Mouse (Mus musculus) E14TG2a.4 (cell line): Measurements from ENCODE around the gene Cdh24.

Source experiments
- H3K27me3 ChIP-seq: 2 replicates; pipeline ENCODE4 v1.6.1; 2014; ENCODE audit warnings: low read length, control low read depth; ENCODE audit not compliant: insufficient read depth
- H3K36me3 ChIP-seq: 2 replicates; pipeline ENCODE4 v1.6.1; 2014; ENCODE audit warnings: low read length, control low read depth; ENCODE audit not compliant: insufficient read depth
- H3K4me1 ChIP-seq: replicated peaks from 2 replicates; pipeline ENCODE4 v1.6.1; 2014; ENCODE audit warnings: low read depth, low read length, control low read depth
- H3K4me3 ChIP-seq: replicated peaks from 2 replicates; pipeline ENCODE4 v1.5.1; 2014; ENCODE audit warnings: mild to moderate bottlenecking, low read length
- H3K9me3 ChIP-seq: 2 replicates; pipeline ENCODE4 v1.6.1; 2014; ENCODE audit warnings: low read length, control low read depth
- CTCF ChIP-seq: conservative IDR thresholded peaks from 2 replicates; pipeline ENCODE4 v1.5.1; 2014; ENCODE audit warnings: low read length
- NANOG ChIP-seq: IDR thresholded peaks from 2 replicates; pipeline ENCODE4 v1.6.1; 2014; ENCODE audit warnings: borderline replicate concordance, low read length, mixed read lengths
- POU5F1 ChIP-seq: IDR thresholded peaks from 2 replicates; pipeline ENCODE4 v1.6.1; 2014; ENCODE audit warnings: low read length, borderline replicate concordance

Gene Cdh24

DNA sequence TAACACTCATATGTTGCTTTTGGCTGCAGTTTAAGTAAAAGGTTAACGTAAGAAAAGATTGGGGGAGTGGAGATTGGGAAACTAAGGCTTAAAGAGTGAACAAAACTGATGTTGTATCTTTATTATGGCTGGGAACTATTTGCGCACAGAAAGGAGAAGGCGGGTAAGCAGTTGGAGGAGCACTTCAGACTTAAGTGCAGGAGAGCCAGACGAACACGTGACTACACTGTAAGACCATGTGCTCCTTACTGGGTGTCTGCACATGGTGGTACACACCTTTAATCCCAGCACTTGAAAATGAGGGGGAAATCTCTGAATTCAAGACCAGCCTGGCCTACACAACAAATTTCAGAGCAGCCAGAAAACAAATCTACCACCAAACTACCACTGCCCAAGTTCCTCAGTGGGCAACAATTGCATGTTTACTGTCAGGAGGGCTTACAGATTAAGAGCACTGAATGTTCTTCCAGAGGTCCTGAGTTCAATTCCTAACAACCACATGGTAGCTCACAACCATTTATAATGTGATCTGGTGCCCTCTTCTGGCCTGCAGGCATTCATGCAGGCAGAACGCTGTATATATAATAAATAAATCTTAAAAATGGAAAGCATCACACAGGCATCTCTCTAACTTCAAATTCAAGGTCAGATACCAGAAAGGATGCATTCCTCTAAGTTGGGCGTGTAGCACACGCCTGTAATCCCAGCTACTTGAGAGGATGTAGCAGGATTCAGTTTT, 5.9 kb upstream of the Cdh24 start:
- Histone ChIP-seq H3K4me1 (peaks cover 92% of the 10 kb centered on the region), H3K4me3 (no peak overlapping the region), H3K36me3 (peaks cover 98% of the 10 kb centered on the region), H3K27me3 (no peaks in the 10 kb centered on the region), H3K9me3 (no peaks in the 10 kb centered on the region)
- TF ChIP-seq CTCF: peak; percentile 29; the same call in 1 of the 2 replicates
- TF ChIP-seq NANOG: no peak

DNA sequence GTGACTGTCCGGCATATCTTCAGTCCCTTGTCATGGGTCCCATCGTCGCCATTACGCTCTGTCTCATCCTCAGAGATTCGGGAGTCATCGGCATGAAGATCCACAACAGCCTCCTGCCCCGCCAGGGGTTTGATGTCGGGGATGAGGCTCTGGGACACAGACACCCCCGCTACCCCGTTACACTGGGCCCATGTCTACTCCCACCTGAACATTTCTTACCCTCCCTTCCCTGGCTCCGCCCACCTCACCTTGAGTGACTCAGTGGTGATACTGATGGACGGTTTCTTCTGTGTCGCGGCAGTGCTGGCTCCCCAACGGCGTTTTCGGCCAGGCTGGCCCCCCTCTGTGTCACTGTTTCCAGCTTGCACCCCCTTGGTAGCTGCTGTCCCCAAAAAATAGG, 5.3 kb upstream of the Cdh24 start:
- Histone ChIP-seq H3K36me3 (peaks cover 94% of the 10 kb centered on the region), H3K9me3 (no peaks in the 10 kb centered on the region), H3K27me3 (no peaks in the 10 kb centered on the region), H3K4me1 (peaks cover 89% of the 10 kb centered on the region), H3K4me3 (no peak overlapping the region)
- no peak for TF ChIP-seq POU5F1
- no peak for TF ChIP-seq NANOG
- TF ChIP-seq CTCF: no peak

DNA sequence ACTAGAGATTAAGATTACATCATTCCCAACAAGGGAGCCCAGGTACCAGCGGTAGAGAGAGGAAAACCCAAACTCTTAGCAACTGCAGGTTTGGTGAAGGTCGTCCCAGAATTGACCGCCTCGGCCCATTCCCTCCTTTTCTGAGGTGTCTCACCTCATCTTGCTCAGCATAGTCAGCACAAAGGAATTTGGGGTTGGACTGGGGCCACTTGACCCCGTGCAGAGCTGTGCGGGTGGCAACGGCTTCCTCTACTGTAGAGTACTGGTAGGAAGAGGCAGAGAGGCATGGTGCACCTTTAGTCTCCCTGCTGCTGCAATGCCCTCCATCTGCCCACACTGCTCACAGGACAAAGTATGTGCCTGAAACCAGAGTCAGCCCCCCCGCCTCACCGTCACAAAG, 3.1 kb upstream of the Cdh24 start:
- Histone ChIP-seq H3K9me3 (no peaks in the 10 kb centered on the region), H3K36me3 (peaks cover 74% of the 10 kb centered on the region), H3K27me3 (peaks cover 17% of the 10 kb centered on the region), H3K4me3 (peak overlapping the region; percentile 41; the same call in 1 of the 2 replicates), H3K4me1 (peaks cover 79% of the 10 kb centered on the region)
- TF ChIP-seq CTCF: no peak
- TF ChIP-seq POU5F1: no peak
- no peak for TF ChIP-seq NANOG

DNA sequence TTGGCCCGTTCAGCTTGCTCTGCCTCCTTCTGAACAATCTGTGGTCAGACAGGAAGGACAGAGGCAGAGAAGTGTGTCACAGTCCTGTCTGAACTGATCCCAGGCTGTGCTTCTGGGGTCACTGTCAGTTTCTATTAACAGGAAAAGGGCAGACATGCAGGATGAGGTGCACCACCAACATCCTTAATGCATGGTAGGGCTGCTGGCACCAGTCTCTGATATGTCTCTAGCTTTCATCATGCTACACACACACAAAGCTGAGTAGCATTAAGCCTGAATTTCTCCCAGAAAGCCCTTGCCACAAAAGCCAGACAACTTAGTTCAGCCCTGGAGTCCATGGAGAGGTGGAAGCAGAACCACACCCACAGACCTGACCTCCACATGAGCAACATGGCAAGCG, 1.8 kb upstream of the Cdh24 start:
- Histone ChIP-seq H3K4me3 (peak overlapping the region; percentile 5; the same call in 1 of the 2 replicates), H3K36me3 (peaks cover 69% of the 10 kb centered on the region), H3K9me3 (no peaks in the 10 kb centered on the region), H3K4me1 (peaks cover 68% of the 10 kb centered on the region), H3K27me3 (peaks cover 29% of the 10 kb centered on the region)
- TF ChIP-seq NANOG: no peak
- no peak for TF ChIP-seq POU5F1
- TF ChIP-seq CTCF: no peak

DNA sequence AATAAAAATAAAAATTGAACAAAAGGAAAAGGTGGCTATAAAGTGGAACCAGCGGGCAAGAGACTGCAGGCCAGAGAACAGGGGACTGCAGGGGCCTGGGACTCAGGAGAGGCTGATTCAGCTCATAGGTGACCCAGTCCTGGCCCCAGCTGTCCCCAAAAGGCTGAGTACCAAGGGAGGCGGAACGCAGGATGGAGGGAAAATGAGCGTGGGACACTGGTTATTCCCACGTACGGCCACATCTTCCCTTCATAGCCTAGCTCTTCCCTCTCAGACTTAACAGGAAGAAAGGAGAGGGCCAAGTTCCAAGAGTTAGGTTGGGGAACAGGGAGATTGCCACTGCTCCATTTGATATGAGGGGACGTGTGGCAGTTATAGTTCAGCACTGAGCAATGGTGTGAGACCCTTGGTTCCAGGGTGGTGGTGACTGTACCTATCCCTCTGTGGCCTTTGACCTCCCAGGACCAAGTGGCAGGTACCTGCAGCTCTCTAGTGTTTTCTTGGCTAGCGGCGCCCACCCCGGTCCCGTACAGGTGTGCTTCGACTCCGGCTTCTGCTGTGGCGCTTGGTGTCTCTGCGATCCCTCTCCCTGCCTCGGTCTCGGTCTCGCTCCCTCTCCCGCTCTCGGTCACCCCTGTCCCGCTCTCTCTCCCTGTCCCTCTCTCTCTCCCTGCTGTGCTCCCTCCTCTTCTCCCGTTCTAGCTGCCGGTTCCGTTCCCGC, 1.2 kb upstream of the Cdh24 start:
- peaks cover 63% of the 10 kb centered on the region for H3K36me3 ChIP-seq
- peaks cover 63% of the 10 kb centered on the region for H3K4me1 ChIP-seq
- TF ChIP-seq POU5F1 (no peak), CTCF (no peak), NANOG (no peak)
- H3K27me3 ChIP-seq: peaks cover 30% of the 10 kb centered on the region
- H3K4me3 ChIP-seq: peak overlapping the region; percentile 86; the same call in 1 of the 2 replicates
- no peaks in the 10 kb centered on the region for H3K9me3 ChIP-seq

DNA sequence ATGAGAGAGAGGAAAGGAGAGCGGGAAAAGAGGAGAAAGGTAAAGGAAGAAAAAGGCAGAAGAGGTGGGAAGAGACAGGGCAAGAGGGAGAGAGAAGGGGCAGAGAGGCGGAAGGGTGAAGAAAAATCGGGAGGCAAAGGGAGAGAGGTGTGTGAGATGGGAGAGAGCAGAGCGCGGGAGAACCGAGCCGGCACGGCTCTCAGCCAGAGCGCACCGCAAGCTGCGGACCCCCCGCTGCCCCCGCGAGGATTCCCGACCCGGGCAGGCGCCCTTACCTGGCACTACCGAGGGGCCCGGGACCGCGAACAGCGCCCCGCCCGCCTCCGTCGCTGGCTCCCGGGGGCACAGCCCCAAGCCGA, 239 bp downstream of the Cdh24 start, which contains the start of gene Gm17606:
TSS of gene Gm17606 (plus strand) at position 7 of the 359 bp plus-strand sequence.
- H3K9me3 ChIP-seq: no peaks in the 10 kb centered on the region
- TF ChIP-seq POU5F1: no peak
- no peak for TF ChIP-seq NANOG
- no peak for TF ChIP-seq CTCF
- H3K36me3 ChIP-seq: peaks cover 49% of the 10 kb centered on the region
- H3K4me3 ChIP-seq: peak within 1 kb of the TSS; percentile 86
- peaks cover 58% of the 10 kb centered on the region for H3K4me1 ChIP-seq
- peaks cover 30% of the 10 kb centered on the region for H3K27me3 ChIP-seq

DNA sequence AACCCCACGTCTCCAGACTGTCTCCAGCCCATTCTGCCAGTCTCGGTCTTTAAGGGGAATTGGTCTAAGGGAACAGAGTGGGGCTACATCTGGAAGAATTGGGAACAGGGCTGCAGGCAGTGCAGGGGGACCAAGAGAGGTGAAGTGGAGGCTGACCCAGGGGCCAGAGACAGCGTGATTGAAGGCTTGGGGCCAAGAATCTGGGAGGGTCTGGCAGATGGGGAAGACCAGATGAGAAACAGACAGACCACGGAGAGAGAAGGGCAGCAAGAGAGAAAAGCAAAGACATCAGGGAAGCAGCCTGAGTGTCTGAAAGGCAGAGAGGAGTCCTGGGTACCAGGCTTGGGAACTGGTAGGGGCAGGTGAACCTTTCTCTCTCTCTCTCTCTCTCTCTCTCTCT, 1.0 kb downstream of the Cdh24 start:
- peaks cover 30% of the 10 kb centered on the region for H3K27me3 ChIP-seq
- no peak for TF ChIP-seq CTCF
- TF ChIP-seq POU5F1: no peak
- no peak for TF ChIP-seq NANOG
- no peaks in the 10 kb centered on the region for H3K9me3 ChIP-seq
- no peak overlapping the region for H3K4me3 ChIP-seq
- peaks cover 53% of the 10 kb centered on the region for H3K4me1 ChIP-seq
- H3K36me3 ChIP-seq: peaks cover 41% of the 10 kb centered on the region

DNA sequence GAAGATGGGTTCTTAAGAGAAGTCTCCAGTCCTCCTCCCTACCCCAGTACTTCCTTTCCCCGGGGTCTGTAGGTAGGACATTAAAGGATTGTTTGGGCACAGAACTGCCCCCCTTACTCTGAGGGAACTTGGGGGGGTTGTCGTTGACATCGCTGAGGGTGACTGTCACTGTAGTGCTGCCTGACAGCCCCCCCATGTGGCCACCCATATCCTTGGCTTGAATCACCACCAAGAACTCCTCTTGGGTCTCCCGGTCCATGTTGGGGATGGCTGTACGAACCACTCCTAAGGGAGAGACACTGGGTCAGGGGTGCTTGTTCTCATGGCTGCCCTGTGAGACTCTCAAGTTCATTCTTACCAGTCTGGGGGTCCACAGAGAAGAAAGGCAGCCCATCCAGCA, 3.0 kb downstream of the Cdh24 start:
- Histone ChIP-seq H3K9me3 (no peaks in the 10 kb centered on the region), H3K4me1 (peaks cover 38% of the 10 kb centered on the region), H3K27me3 (peaks cover 33% of the 10 kb centered on the region), H3K36me3 (peaks cover 21% of the 10 kb centered on the region), H3K4me3 (no peak overlapping the region)
- no peak for TF ChIP-seq NANOG
- no peak for TF ChIP-seq CTCF
- TF ChIP-seq POU5F1: no peak

DNA sequence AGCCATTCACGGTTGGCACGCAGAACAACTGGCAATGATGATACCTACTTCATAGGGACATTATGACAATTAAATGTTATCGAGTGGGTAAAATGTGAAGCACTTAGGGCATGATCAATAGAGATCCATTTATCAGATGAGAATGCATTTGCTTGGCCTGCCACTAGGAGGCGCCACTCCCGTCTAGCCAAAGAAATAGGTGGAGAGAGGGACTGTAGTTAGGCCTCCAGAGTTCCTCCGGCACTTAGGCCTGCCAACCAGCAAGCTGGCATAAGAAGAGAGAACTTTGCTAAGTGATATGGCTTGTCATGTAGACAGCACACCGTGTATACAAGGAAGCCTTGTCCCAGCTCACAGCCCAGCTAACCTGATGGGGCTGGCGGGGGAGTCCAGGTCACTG, 4.2 kb downstream of the Cdh24 start:
- no peak for TF ChIP-seq NANOG
- no peak for TF ChIP-seq POU5F1
- TF ChIP-seq CTCF: peak; percentile 94
- peaks cover 40% of the 10 kb centered on the region for H3K27me3 ChIP-seq
- H3K4me3 ChIP-seq: no peak overlapping the region
- H3K4me1 ChIP-seq: peaks cover 25% of the 10 kb centered on the region
- peaks cover 9% of the 10 kb centered on the region; the same call in 1 of the 2 replicates for H3K36me3 ChIP-seq
- H3K9me3 ChIP-seq: no peaks in the 10 kb centered on the region
